Mouse (Mus musculus): ENCODE measurements at regions not wholly inside any gene's neighbourhood (a gene's known extent, or its start where the extent isn't known, plus 50 kb on each side); places are given as distances from the start of the nearest gene placed in this dataset.

- peaks cover 3% of the 10 kb centered on the region; the same call in 1 of the 2 replicates for H3K4me1 ChIP-seq
- H3K4me3 ChIP-seq (replicated peaks) = no peak overlapping the region
- H3K4me2 ChIP-seq = no peak overlapping the region
- no peaks in the 10 kb centered on the region for H3K36me3 ChIP-seq
- H3K9me3 ChIP-seq = no peaks in the 10 kb centered on the region
- WGBS = 92% methylated on average over 2 of the region's 2 CpGs
- no peaks in the 10 kb centered on the region for H3K27me3 ChIP-seq (replicated peaks)
- no peak overlapping the region for H3K9ac ChIP-seq
- H3K27ac ChIP-seq = no peak overlapping the region
- no peak for ATAC-seq (ENCODE audit: insufficient read depth, low FRiP score, low read depth)
These were observed 1159.7 kb upstream of the A1bg start for GRCm38 (mm10) chr15:62082539-62082938.

GRCm38 (mm10) chr15:62079155-62080109, 1156.6 kb upstream of the A1bg start:
- WGBS = 69% methylated on average over 9 of the region's 9 CpGs
- Histone ChIP-seq H3K9me3 (no peaks in the 10 kb centered on the region), H3K4me1 (peaks cover 3% of the 10 kb centered on the region; the same call in 1 of the 2 replicates), H3K27me3 (replicated peaks) (no peaks in the 10 kb centered on the region), H3K27ac (no peak overlapping the region), H3K36me3 (no peaks in the 10 kb centered on the region), H3K4me2 (no peak overlapping the region), H3K9ac (no peak overlapping the region), H3K4me3 (replicated peaks) (no peak overlapping the region)
- ATAC-seq (ENCODE audit: insufficient read depth, low FRiP score, low read depth) = peak; percentile 57

- H3K4me2 ChIP-seq = no peak overlapping the region
- H3K27me3 ChIP-seq (replicated peaks) = no peaks in the 10 kb centered on the region
- H3K9me3 ChIP-seq = no peaks in the 10 kb centered on the region
- no peak overlapping the region for H3K9ac ChIP-seq
- H3K4me3 ChIP-seq (replicated peaks) = no peak overlapping the region
- peak overlapping the region; percentile 44; the same call in 1 of the 2 replicates for H3K27ac ChIP-seq
- no peak for ATAC-seq (ENCODE audit: insufficient read depth, low FRiP score, low read depth)
- H3K36me3 ChIP-seq = no peaks in the 10 kb centered on the region
- peaks cover 3% of the 10 kb centered on the region; the same call in 1 of the 2 replicates for H3K4me1 ChIP-seq
- WGBS = 79% methylated on average over 5 of the region's 5 CpGs
These were observed 1153.9 kb upstream of the A1bg start for GRCm38 (mm10) chr15:62076552-62077234.

GRCm38 (mm10) chr15:62074735-62075134, 1151.9 kb upstream of the A1bg start:
- ATAC-seq (ENCODE audit: insufficient read depth, low FRiP score, low read depth) = no peak
- Histone ChIP-seq H3K27ac (no peak overlapping the region), H3K4me1 (peaks cover 3% of the 10 kb centered on the region; the same call in 1 of the 2 replicates), H3K36me3 (no peaks in the 10 kb centered on the region), H3K9me3 (no peaks in the 10 kb centered on the region), H3K27me3 (replicated peaks) (no peaks in the 10 kb centered on the region), H3K9ac (no peak overlapping the region), H3K4me2 (no peak overlapping the region), H3K4me3 (replicated peaks) (no peak overlapping the region)
- 89% methylated on average over 4 of the region's 4 CpGs for WGBS

GRCm38 (mm10) chr15:62073595-62073994, 1150.8 kb upstream of the A1bg start:
- H3K4me3 ChIP-seq (replicated peaks) = no peak overlapping the region
- H3K9me3 ChIP-seq = no peaks in the 10 kb centered on the region
- no peak overlapping the region for H3K27ac ChIP-seq
- no peaks in the 10 kb centered on the region for H3K27me3 ChIP-seq (replicated peaks)
- H3K9ac ChIP-seq = no peak overlapping the region
- ATAC-seq (ENCODE audit: insufficient read depth, low FRiP score, low read depth) = no peak
- no peaks in the 10 kb centered on the region for H3K36me3 ChIP-seq
- H3K4me2 ChIP-seq = no peak overlapping the region
- H3K4me1 ChIP-seq = no peaks in the 10 kb centered on the region
- 87% methylated on average over 5 of the region's 5 CpGs for WGBS

- no peak for ATAC-seq (ENCODE audit: insufficient read depth, low FRiP score, low read depth)
- Histone ChIP-seq H3K4me1 (no peaks in the 10 kb centered on the region), H3K4me2 (no peak overlapping the region), H3K27ac (no peak overlapping the region), H3K36me3 (no peaks in the 10 kb centered on the region), H3K9ac (no peak overlapping the region), H3K27me3 (replicated peaks) (no peaks in the 10 kb centered on the region), H3K4me3 (replicated peaks) (no peak overlapping the region), H3K9me3 (no peaks in the 10 kb centered on the region)
- 71% methylated on average over 2 of the region's 2 CpGs for WGBS
These were observed 1148.5 kb upstream of the A1bg start for GRCm38 (mm10) chr15:62071311-62071710.

GRCm38 (mm10) chr15:62068422-62069160, 1145.8 kb upstream of the A1bg start:
- H3K4me3 ChIP-seq (replicated peaks) = no peak overlapping the region
- H3K27me3 ChIP-seq (replicated peaks) = no peaks in the 10 kb centered on the region
- H3K9ac ChIP-seq = no peak overlapping the region
- 46% methylated on average over 11 of the region's 11 CpGs for WGBS
- no peaks in the 10 kb centered on the region for H3K9me3 ChIP-seq
- H3K4me2 ChIP-seq = no peak overlapping the region
- ATAC-seq (ENCODE audit: insufficient read depth, low FRiP score, low read depth) = no peak
- no peak overlapping the region for H3K27ac ChIP-seq
- H3K4me1 ChIP-seq = no peaks in the 10 kb centered on the region
- H3K36me3 ChIP-seq = no peaks in the 10 kb centered on the region

- WGBS = 91% methylated on average over 3 of the region's 3 CpGs
- H3K27me3 ChIP-seq (replicated peaks) = no peaks in the 10 kb centered on the region
- no peaks in the 10 kb centered on the region for H3K9me3 ChIP-seq
- no peak for ATAC-seq (ENCODE audit: insufficient read depth, low FRiP score, low read depth)
- no peaks in the 10 kb centered on the region for H3K36me3 ChIP-seq
- no peak overlapping the region for H3K4me3 ChIP-seq (replicated peaks)
- H3K27ac ChIP-seq = no peak overlapping the region
- H3K4me2 ChIP-seq = no peak overlapping the region
- H3K4me1 ChIP-seq = no peaks in the 10 kb centered on the region
- H3K9ac ChIP-seq = no peak overlapping the region
These were observed 1141.6 kb upstream of the A1bg start for GRCm38 (mm10) chr15:62064399-62064798.

GRCm38 (mm10) chr15:62057449-62057848, 1134.6 kb upstream of the A1bg start:
- WGBS = 90% methylated on average over 2 of the region's 2 CpGs
- no peak for ATAC-seq (ENCODE audit: insufficient read depth, low FRiP score, low read depth)

GRCm38 (mm10) chr15:62056889-62057288, 1134.1 kb upstream of the A1bg start:
- Histone ChIP-seq H3K9ac (no peak overlapping the region), H3K4me1 (peaks cover 10% of the 10 kb centered on the region), H3K4me3 (replicated peaks) (no peak overlapping the region), H3K9me3 (no peaks in the 10 kb centered on the region), H3K4me2 (no peak overlapping the region), H3K36me3 (no peaks in the 10 kb centered on the region), H3K27ac (no peak overlapping the region), H3K27me3 (replicated peaks) (no peaks in the 10 kb centered on the region)
- WGBS = 85% methylated on average over 11 of the region's 11 CpGs
- ATAC-seq (ENCODE audit: insufficient read depth, low FRiP score, low read depth) = no peak

More at GRCm38 (mm10) chr15:62057449-62057848, 1134.6 kb upstream of the A1bg start:
- Histone ChIP-seq H3K4me1 (peaks cover 10% of the 10 kb centered on the region), H3K9ac (no peak overlapping the region), H3K4me3 (replicated peaks) (no peak overlapping the region), H3K9me3 (no peaks in the 10 kb centered on the region), H3K4me2 (no peak overlapping the region), H3K27ac (no peak overlapping the region), H3K36me3 (no peaks in the 10 kb centered on the region), H3K27me3 (replicated peaks) (no peaks in the 10 kb centered on the region)

GRCm38 (mm10) chr15:62056401-62056800, 1133.6 kb upstream of the A1bg start:
- no peak overlapping the region for H3K9ac ChIP-seq
- 77% methylated on average over 3 of the region's 3 CpGs for WGBS
- no peak overlapping the region for H3K27ac ChIP-seq
- H3K4me3 ChIP-seq (replicated peaks) = no peak overlapping the region
- peaks cover 10% of the 10 kb centered on the region for H3K4me1 ChIP-seq
- no peaks in the 10 kb centered on the region for H3K9me3 ChIP-seq
- H3K27me3 ChIP-seq (replicated peaks) = no peaks in the 10 kb centered on the region
- H3K4me2 ChIP-seq = no peak overlapping the region
- no peaks in the 10 kb centered on the region for H3K36me3 ChIP-seq
- no peak for ATAC-seq (ENCODE audit: insufficient read depth, low FRiP score, low read depth)
